Mouse (Mus musculus) CD4-positive, CD25-positive, alpha-beta regulatory T cell, adult 4 months (primary cell): ENCODE data around the gene Cmip. TPM values are rescaled to one million over a fixed set of nuclear protein-coding genes. Genes with fewer than 3 reads are reported as not detected.

ENCODE experiments used
- ATAC-seq: one replicate; pipeline ENCODE4 v1.8.0; 2017
- polyA plus RNA-seq, 2 experiments: library from polyadenylated mRNA; unstranded; fragments of 100-300 nt; shearing (Covaris generic); gene quantifications; one replicate each; pipeline ENCODE4 v1.2.1; 2017

Gene Cmip
- polyA plus RNA-seq, 2 experiments from 2014 or later = 28.6 to 31.0 TPM

DNA sequence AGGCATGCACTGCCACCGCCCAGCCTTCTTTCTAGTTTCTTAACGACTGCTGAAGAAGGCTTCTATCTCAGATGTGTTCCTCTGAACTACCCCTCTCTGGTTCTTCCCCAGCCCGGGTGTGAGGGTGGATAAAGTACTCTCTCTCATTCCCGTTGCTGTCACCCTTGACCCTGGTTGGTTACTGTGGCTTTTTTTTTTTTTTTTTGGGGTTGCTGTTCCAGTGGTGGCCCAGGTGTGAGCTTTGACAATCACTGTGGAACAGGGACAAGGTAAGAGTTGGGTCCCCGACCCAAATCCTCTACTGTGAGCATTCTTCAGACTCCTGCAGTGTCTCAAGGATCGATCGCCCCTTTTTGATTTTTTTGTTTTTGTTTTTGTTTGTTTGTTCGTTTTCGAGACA is 214.8 kb downstream of the Cmip start:
- no peak for ATAC-seq

GRCm38 (mm10) chr8:117472332-117472731 is 215.5 kb downstream of the Cmip start:
- ATAC-seq = no peak

DNA sequence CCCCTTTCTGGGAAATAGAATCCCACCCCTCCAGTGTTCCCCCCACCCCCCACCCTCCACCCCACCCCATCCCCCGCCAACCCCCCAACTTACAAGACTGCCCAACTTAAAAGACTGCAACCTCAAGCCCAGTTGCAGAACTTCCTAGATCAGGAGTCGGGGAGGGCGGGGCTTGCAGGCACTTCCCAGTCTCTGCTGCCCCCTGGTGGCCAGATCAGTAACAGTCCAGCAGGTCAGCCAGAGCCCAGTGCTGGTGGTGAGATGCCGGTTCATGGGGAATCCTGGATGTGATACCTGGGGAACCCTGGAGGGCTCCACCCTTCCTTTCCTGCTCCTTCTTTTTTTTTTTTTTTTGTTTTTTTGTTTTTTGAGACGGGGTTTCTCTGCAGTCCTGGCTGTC is 218.1 kb downstream of the Cmip start:
- peak; percentile 86 for ATAC-seq

- no peak for ATAC-seq
Observed at GRCm38 (mm10) chr8:117475819-117476218, 219.0 kb downstream of the Cmip start.

DNA sequence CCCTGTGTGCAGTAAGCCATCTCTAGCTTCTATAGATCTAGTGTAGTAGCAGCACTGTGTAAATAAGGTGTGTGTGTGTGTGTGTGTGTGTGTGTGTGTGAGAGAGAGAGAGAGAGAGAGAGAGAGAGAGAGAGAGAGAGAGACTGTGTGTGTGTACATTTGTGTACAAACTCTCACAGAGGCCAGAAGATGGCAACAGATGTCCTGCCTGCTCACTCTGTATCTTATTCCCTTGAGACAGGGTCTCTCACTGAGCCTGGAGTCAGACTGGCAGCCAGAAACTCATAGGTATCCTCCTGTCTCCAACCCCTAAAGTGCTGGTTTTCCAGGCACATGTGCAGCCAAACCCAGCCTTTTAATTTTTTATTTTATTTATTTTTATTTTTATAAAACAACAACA is 221.2 kb downstream of the Cmip start:
- no peak for ATAC-seq

DNA sequence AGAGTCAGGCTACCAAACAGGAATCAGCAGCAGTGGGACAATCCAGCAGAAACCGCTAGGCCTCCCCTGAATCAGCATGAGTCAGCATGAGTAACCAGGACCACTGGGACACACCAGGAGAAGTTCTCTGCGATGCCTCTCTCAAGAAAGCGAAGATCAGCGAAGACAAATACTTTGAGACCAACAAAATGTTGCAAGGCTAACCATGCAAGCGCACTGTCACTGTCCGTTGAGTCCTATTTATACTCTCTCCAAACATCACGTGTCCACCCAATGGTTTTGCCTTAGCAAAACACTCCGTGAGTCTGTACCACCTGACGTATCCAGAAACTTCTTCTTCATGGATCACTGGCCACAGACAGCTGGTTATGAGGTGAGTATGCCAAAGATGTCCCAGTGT is 223.1 kb downstream of the Cmip start:
- ATAC-seq = no peak

DNA sequence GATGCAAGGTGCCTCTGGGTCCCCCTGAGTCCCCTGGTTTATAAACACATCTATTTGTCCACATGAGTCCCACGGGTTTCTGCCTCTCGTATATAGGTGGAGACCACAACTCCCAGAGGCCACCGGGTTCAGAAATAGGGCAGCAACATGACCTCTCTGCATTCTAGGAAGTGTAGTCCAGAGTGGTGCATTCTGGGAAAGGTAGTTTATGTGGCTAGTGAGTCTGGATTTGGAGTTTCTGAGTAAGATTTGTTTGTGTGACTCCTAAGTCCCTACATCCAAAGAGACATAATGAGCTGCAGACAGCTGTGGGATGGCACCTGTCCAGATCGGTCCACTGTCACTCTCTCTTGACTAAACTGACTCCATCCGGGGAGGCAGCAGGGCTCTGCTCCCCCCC is 223.7 kb downstream of the Cmip start:
- no peak for ATAC-seq

- no peak for ATAC-seq
Observed at GRCm38 (mm10) chr8:117481830-117482229, 225.0 kb downstream of the Cmip start.

GRCm38 (mm10) chr8:117484731-117485130 is 227.9 kb downstream of the Cmip start:
- ATAC-seq = no peak

GRCm38 (mm10) chr8:117485316-117485715 is 228.5 kb downstream of the Cmip start:
- ATAC-seq = no peak

GRCm38 (mm10) chr8:117488246-117489005 is 231.6 kb downstream of the Cmip start:
- ATAC-seq = no peak

DNA sequence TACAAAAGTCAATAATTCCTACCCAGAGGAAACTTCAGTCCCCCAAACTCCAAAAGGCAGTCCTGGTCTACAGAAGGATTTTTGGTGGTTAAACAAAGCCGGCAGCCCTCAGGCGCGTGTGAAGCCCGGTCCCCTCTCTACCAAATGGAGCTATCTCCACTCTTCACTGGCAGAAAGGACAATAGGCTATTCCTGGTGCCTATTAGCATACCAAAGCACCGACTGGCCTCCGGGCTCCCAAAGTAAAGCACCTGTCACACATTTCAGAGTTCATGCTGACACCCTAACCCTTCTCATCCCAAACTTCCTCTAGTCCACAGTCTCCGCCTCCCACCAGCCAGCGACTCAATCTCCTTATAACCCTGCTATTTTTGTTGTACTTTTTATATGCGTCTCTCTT is 236.7 kb downstream of the Cmip start:
- no peak for ATAC-seq

- ATAC-seq = no peak
Observed at GRCm38 (mm10) chr8:117494874-117495273, 238.0 kb downstream of the Cmip start.

- ATAC-seq = no peak
Observed at GRCm38 (mm10) chr8:117498179-117498914, 241.5 kb downstream of the Cmip start, which contains the start of gene Plcg2. TSS of gene Plcg2 (plus strand) at chr8:117498291.

DNA sequence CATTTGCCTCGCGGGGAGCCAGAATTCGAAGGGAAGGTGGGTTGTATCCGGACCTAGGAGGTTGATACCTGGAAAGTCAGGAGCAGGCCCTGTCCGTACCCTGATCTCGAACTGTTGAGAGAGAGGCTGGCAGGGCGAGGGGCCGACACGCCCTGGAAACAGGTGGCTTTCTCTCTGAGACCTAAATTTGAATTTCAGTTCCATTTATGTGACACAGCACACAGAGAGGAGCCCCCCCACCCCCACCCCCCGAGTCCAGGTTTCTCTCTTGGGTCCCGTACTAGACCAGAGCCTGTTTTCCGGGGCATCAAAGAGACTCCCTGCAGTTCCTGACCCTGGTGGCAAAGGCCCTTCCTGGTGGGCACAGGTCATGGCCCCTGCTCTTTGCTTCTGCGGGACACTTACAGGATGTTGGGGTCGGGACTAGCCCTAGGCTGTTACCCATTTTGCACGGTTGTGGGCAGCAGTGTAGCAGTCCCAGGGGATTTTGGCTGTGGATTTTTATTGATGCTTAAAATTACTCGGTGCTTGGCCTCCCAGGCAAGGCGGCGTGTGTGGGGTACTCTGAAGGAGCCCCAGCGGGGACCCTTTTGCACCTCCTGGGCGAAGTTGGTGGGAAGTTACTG is 242.2 kb downstream of the Cmip start:
- no peak for ATAC-seq

- ATAC-seq = no peak
Observed at GRCm38 (mm10) chr8:117500232-117500823, 243.5 kb downstream of the Cmip start.

GRCm38 (mm10) chr8:117501323-117501722 is 244.5 kb downstream of the Cmip start:
- ATAC-seq = no peak

- ATAC-seq = no peak
Observed at GRCm38 (mm10) chr8:117503405-117504069, 246.7 kb downstream of the Cmip start.

DNA sequence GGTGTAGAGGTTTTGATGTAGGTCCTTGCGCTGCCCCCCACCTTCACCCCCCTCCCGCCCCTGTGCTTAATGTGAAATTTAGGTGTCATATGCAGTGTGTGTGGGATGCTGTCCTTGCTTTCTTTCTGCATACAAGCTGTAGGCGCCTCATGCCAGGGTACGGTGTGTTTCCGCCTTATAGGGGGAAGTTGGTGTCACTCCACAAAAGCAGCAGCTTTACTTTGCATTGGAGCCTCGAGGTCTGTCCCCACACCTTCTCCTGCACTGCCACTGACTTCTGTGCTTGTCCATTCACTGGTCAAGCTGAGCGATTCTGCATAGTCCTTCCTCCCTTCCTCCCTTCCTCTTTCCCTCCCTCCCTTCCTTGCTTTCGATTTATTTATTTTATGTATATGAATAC is 250.8 kb downstream of the Cmip start:
- no peak for ATAC-seq
